Mouse (Mus musculus) stomach, embryonic 16.5 days (tissue): ENCODE data around the gene Izumo4. TPM values are rescaled to one million over a fixed set of nuclear protein-coding genes. Genes with fewer than 3 reads are reported as not detected.

ENCODE experiments used
- ATAC-seq: fragments of 200-750 bp; cut with Nextera tagmentation; 2 replicates; pipeline ENCODE4 v1.8.0; 2017; ENCODE audit warnings: moderate number of reproducible peaks, moderate TSS enrichment; ENCODE audit not compliant: insufficient read depth, low FRiP score
- H3K27ac ChIP-seq: fragments of 300-500 bp; sonication (generic); 2 replicates; pipeline ENCODE4 v1.5.1; 2014; ENCODE audit warnings: low read length
- H3K27me3 ChIP-seq: fragments of 300-500 bp; sonication (generic); 2 replicates; pipeline ENCODE4 v1.6.1; 2014; ENCODE audit warnings: low read length, control low read depth, mixed read lengths; ENCODE audit not compliant: control insufficient read depth, insufficient read depth
- H3K36me3 ChIP-seq: fragments of 300-500 bp; sonication (generic); 2 replicates; pipeline ENCODE4 v1.6.1; 2014; ENCODE audit warnings: low read length; ENCODE audit not compliant: control insufficient read depth, insufficient read depth
- H3K4me1 ChIP-seq: fragments of 300-500 bp; sonication (generic); 2 replicates; pipeline ENCODE4 v1.6.1; 2014; ENCODE audit warnings: low read length, control low read depth, mixed read lengths; ENCODE audit not compliant: control insufficient read depth, insufficient read depth
- H3K4me2 ChIP-seq: fragments of 300-500 bp; sonication (generic); 2 replicates; pipeline ENCODE4 v1.6.1; 2014; ENCODE audit warnings: low read depth, low read length, mixed read lengths
- H3K4me3 ChIP-seq: fragments of 300-500 bp; sonication (generic); replicated peaks from 2 replicates; pipeline ENCODE4 v1.5.1; 2014; ENCODE audit warnings: mild to moderate bottlenecking, low read length
- H3K9ac ChIP-seq: fragments of 300-500 bp; sonication (generic); 2 replicates; pipeline ENCODE4 v1.6.1; 2014; ENCODE audit warnings: low read length
- H3K9me3 ChIP-seq: fragments of 300-500 bp; sonication (generic); replicated peaks from 2 replicates; pipeline ENCODE4 v1.6.1; 2016; ENCODE audit warnings: low read length, control low read depth; ENCODE audit not compliant: control insufficient read depth
- WGBS: fragments of 180-500 bp; shearing (Covaris S2); extraction: QIAGEN DNeasy Blood & Tissue Kit; methylation state at CpG from one replicate; pipeline ENCODE4 v1.1.7; 2014; 5-methylcytosine and 5-hydroxymethylcytosine counted together
- polyA plus RNA-seq: library from polyadenylated mRNA; unstranded; fragments of >200 nt; fragmentation: Nextera tagmentation; extraction: Ambion mirVana; gene quantifications from 2 replicates; pipeline ENCODE4 v1.2.1, GENCODE M21; 2015

The Izumo4 gene
- polyA plus RNA-seq, 1 experiment from 2014 or later = 28.7 TPM

DNA sequence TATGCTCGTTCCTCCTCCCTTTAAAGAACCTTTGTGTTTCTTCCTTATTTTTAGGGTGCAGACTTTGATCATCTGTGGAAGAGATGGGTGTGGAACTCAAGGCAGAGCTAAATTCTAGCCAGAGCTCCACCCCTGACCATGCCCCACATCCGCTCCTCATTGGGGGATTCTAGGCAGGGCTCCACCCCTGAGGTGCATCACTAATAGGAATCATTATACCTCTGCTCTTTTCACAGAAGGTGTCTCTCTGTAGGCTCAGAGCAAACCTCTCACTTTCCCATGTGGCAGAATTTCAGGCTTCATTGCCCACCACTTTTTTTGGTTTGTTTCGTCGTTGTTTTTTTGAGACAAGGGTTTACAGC is 43.2 kb upstream of the Izumo4 start:
- Histone ChIP-seq H3K9me3 (no peaks in the 10 kb centered on the region), H3K27me3 (no peaks in the 10 kb centered on the region), H3K36me3 (no peaks in the 10 kb centered on the region), H3K4me3 (no peak overlapping the region; the same call in 1 of the 2 replicates), H3K9ac (no peak overlapping the region), H3K27ac (peak overlapping the region; percentile 4; the same call in 1 of the 2 replicates), H3K4me1 (peaks cover 25% of the 10 kb centered on the region), H3K4me2 (0 out of 2 replicates have a peak overlapping the region, but pooled peaks have one; percentile 31)
- no peak for ATAC-seq
- 54% methylated on average over 4 of the region's 4 CpGs for WGBS

DNA sequence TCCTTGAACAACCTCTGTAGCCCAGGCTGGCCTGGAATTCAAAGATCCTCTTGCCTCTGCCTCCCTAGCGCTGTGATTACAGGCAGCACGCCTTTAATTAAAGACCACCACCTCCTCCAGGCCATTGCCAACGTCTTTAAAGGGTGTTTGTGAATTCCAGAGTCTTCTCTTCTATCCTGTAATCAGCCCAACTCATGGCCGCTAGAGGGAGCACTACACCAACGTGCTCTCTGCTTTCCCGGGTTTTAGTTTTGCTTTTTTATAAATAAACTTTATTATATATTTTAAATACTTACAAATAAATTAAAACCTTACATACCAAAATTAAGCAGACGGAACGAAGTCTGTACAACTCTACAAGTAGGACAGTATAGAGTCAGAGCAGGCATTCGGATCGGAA is 42.8 kb upstream of the Izumo4 start:
- no peaks in the 10 kb centered on the region for H3K36me3 ChIP-seq
- H3K4me2 ChIP-seq = peak overlapping the region; percentile 31; the same call in 1 of the 2 replicates
- no peaks in the 10 kb centered on the region for H3K9me3 ChIP-seq
- H3K4me1 ChIP-seq = peaks cover 28% of the 10 kb centered on the region
- H3K27ac ChIP-seq = peak overlapping the region; percentile 4; the same call in 1 of the 2 replicates
- 13% methylated on average over 10 of the region's 10 CpGs for WGBS
- ATAC-seq = no peak
- no peaks in the 10 kb centered on the region for H3K27me3 ChIP-seq
- H3K4me3 ChIP-seq = peak overlapping the region; percentile 31
- H3K9ac ChIP-seq = no peak overlapping the region

DNA sequence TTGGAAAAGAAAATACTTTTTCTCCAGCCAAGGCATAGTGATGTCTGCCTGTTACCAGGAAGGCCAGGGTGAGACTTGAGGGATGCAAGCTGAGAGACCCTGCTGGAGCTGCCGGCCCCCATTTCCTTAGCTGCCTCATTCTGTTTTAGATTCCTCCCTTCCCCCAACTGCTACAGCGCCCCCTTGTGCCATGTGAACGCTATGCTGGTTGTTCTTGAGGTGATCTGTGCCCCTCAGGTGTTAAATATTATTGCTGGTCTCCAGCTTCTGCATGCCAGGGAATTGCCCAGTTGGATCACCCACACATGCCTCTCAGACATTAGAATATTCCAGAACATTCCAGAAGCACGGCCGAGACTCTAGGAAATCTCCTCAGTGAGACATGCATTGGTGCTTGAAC is 40.8 kb upstream of the Izumo4 start:
- Histone ChIP-seq H3K4me3 (no peak overlapping the region), H3K4me1 (peaks cover 32% of the 10 kb centered on the region), H3K36me3 (no peaks in the 10 kb centered on the region), H3K27me3 (no peaks in the 10 kb centered on the region), H3K27ac (no peak overlapping the region), H3K4me2 (no peak overlapping the region), H3K9ac (no peak overlapping the region), H3K9me3 (no peaks in the 10 kb centered on the region)
- 40% methylated on average over 5 of the region's 5 CpGs for WGBS
- no peak for ATAC-seq

DNA sequence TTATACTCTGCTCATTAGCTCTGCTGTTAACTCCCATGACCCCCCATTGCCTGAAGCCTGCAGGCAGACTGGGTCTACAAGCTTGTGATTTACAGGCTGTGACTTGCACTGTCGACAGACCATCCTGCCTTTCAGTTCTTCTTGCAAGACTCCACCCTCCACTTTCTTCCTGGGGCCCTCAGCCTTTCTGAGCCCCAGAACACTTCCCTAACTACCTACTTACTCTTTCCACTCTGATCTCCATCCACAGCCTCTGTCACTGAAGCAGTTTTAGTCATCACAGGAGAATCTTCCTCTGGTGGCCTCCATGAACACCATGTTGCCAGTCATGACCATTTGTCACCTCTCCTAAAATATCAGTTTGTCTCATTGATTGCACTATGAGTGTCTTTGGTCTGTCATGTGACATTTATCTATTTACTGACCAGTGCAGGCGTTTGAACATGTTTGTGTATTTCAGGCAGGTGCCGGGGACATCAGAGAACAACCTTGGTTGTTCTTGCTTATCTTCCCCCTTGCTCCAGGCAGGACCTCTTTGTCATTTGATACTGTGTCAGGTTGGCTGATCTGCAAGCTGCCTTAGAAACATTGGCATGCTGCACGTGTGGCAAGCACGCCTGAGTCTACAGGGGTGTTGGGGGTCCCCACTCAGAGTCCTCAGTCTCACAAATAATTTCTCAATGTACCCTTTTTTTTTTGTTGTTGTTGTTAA is 38.3 kb upstream of the Izumo4 start:
- Histone ChIP-seq H3K9ac (no peak overlapping the region), H3K27ac (peak overlapping the region; percentile 94), H3K4me1 (peaks cover 38% of the 10 kb centered on the region), H3K4me3 (no peak overlapping the region), H3K36me3 (peaks cover 13% of the 10 kb centered on the region), H3K27me3 (no peaks in the 10 kb centered on the region), H3K4me2 (no peak overlapping the region; the same call in 1 of the 2 replicates), H3K9me3 (no peaks in the 10 kb centered on the region)
- ATAC-seq = no peak
- 29% methylated on average over 5 of the region's 5 CpGs for whole genome bisulfite sequencing

DNA sequence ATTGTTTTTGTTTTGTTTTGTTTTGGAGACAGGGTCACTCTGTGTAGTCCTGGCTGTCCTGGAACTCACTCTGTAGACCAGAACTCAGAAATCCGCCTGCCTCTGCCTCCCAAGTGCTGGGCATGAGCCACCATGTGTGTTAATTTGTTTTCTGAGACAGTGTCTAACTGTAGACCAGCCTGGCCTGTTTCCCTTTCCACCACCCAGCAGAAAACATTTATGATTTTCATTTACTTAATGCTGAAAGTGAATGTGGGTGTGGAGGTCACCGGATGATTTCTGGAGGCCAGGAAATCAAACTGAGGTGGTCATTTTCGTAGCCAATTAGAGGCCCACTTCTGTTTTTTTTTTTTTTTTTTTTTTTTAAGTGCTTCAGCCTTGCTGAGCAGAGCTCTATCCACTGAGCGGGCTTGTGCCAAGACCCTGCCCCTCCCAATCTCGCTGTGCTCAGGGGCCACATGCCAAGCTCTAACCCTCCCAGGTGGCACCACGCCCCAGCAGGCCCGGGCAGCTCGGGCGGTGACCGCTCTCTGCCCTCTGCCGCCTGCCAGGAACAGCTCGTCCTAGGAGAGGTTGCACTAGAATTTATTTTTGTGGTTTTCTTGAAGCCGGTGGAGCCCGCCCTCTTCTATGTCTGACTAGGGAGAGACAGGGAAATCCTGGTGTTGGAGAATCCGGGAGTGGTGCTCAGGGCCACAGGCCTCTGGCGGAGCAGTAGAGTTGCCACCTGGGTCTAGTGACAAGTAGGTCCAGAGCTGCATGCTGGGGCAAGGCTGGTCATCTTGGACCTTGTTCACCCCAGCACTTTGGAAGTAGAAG is 37.6 kb upstream of the Izumo4 start:
- peak overlapping the region; percentile 49 for H3K4me2 ChIP-seq
- H3K4me3 ChIP-seq = peak overlapping the region; percentile 10; the same call in 1 of the 2 replicates
- H3K9ac ChIP-seq = peak overlapping the region; percentile 58; the same call in 1 of the 2 replicates
- ATAC-seq = peak; percentile 76
- no peaks in the 10 kb centered on the region for H3K9me3 ChIP-seq
- peaks cover 18% of the 10 kb centered on the region for H3K36me3 ChIP-seq
- H3K27me3 ChIP-seq = no peaks in the 10 kb centered on the region
- peak overlapping the region; percentile 94 for H3K27ac ChIP-seq
- WGBS = 18% methylated on average over 16 of the region's 16 CpGs
- H3K4me1 ChIP-seq = peaks cover 40% of the 10 kb centered on the region

DNA sequence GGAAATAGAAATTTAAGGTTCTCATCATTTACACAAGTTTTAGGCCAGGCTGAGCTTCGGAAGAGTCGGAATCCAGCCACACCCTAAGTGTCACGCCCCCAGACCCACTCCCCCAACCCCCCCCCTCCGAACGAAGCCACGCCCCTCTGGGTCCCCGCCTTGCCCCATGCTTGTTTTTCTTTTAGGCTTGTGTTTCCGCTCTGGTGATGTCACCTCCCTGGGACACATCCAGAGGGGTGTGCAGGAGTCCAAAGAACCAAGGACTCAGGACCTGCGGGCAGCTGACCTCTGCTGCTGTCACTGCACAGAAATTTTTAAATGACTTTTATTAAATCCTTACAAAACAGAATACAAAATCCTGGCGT is 37.0 kb upstream of the Izumo4 start:
- Histone ChIP-seq H3K36me3 (peaks cover 23% of the 10 kb centered on the region), H3K27ac (peak overlapping the region; percentile 94), H3K27me3 (no peaks in the 10 kb centered on the region), H3K9ac (peak overlapping the region; percentile 58; the same call in 1 of the 2 replicates), H3K9me3 (no peaks in the 10 kb centered on the region), H3K4me3 (peak overlapping the region; percentile 10; the same call in 1 of the 2 replicates), H3K4me1 (peaks cover 41% of the 10 kb centered on the region), H3K4me2 (peak overlapping the region; percentile 49)
- 6% methylated on average over 10 of the region's 10 CpGs for WGBS
- peak; percentile 73 for ATAC-seq

DNA sequence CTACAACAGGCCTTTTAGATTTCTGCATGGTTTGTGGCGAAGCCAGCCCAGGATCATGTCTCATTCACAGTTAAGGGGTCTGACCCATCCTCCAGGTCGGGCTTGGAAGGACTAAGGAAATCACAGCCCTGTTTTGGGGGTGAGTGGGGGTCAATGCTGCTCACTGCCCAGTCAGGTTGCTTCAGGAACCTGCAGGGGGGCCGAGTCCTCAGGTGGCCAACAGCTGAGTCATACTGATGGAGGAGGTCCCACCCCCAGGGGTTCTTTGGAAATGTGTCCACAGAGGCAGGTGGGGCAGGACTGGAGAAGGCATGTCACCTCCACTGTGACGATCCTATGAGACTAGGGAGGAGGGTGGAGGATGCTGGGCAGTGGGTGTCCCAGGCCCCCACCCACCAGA is 36.5 kb upstream of the Izumo4 start:
- WGBS = 49% methylated on average over 4 of the region's 4 CpGs
- H3K9ac ChIP-seq = peak overlapping the region; percentile 58; the same call in 1 of the 2 replicates
- H3K4me1 ChIP-seq = peaks cover 45% of the 10 kb centered on the region
- no peak for ATAC-seq
- no peak overlapping the region for H3K4me3 ChIP-seq
- H3K36me3 ChIP-seq = peaks cover 28% of the 10 kb centered on the region
- peak overlapping the region; percentile 94 for H3K27ac ChIP-seq
- H3K4me2 ChIP-seq = peak overlapping the region; percentile 49; the same call in 1 of the 2 replicates
- no peaks in the 10 kb centered on the region for H3K27me3 ChIP-seq
- H3K9me3 ChIP-seq = no peaks in the 10 kb centered on the region

DNA sequence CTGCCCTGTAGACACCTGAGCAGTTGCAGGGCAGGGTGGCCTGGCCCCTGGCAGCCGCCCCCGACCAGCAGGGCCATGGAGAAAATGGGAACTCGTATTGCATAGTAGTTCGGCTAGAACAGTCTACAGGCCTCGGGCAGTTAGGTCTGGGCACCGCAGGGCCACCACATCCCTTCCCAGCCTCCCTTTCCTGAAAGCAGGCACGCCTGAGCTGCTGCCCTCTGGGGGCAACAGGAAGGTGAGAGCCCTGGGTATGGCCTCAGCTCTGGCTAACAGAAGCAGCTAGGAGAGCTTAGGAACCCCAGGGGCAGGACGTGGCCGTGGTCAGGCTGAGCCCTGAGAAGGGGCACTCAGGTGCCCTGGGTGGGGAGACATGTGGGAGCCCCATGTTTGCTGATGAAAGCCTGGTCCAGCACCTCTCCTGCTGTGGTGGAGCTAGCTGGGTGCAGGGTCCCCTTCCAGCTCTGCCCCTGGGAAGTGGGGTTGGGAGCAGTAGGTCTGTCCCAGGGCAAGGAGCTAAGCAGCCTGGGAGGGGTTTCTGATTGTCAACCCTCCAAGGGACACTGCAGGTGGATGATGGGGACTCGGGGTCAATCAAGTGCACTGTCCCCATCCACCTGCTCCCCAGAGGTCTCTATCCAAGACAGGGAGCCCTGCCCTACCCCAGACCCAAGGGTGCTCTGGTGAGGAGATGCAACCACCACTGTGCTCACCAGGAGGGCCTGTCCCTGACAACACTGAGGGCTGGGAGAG is 35.8 kb upstream of the Izumo4 start:
- no peak for ATAC-seq
- no peak overlapping the region for H3K4me3 ChIP-seq
- no peaks in the 10 kb centered on the region for H3K9me3 ChIP-seq
- no peak overlapping the region for H3K4me2 ChIP-seq
- peak overlapping the region; percentile 94 for H3K27ac ChIP-seq
- H3K36me3 ChIP-seq = peaks cover 31% of the 10 kb centered on the region
- peaks cover 47% of the 10 kb centered on the region for H3K4me1 ChIP-seq
- H3K27me3 ChIP-seq = no peaks in the 10 kb centered on the region
- H3K9ac ChIP-seq = 0 out of 2 replicates have a peak overlapping the region, but pooled peaks have one; percentile 58
- WGBS = 70% methylated on average over 10 of the region's 10 CpGs
